Mouse (Mus musculus) embryo, embryonic 11 days (tissue): ENCODE measurements around the gene Dclre1c.

Source experiments
- DNase-seq: peaks from one replicate; pipeline ENCODE4 v3.0.0-alpha.2; 2015

The Dclre1c gene

GRCm38 (mm10) chr2:3475746-3476251 lies 51.9 kb downstream of the Dclre1c start:
- no peak for DNase-seq

GRCm38 (mm10) chr2:3480239-3480638 lies 56.3 kb downstream of the Dclre1c start:
- no peak for DNase-seq

- DNase-seq, result no peak
Observed at GRCm38 (mm10) chr2:3489816-3490215, 65.9 kb downstream of the Dclre1c start.

GRCm38 (mm10) chr2:3493833-3494409 lies 70.0 kb downstream of the Dclre1c start:
- no peak for DNase-seq

GRCm38 (mm10) chr2:3499543-3499942 lies 75.6 kb downstream of the Dclre1c start:
- no peak for DNase-seq

- DNase-seq, result no peak
Observed at GRCm38 (mm10) chr2:3500886-3501285, 77.0 kb downstream of the Dclre1c start.

- peak; percentile 75 for DNase-seq
Observed at GRCm38 (mm10) chr2:3512076-3512475, 88.1 kb downstream of the Dclre1c start.

GRCm38 (mm10) chr2:3512552-3513454 lies 88.9 kb downstream of the Dclre1c start, which contains the start of the genes Gm45902, Hspa14 and Cdnf:
Gm45902 (minus strand) TSS chr2:3512790.
Hspa14 (minus strand) TSS chr2:3512814.
Cdnf (plus strand) TSS chr2:3513030.
- peak; percentile 99 for DNase-seq
